Mouse (Mus musculus): ENCODE data around the gene Susd5.

Gene Susd5

DNA sequence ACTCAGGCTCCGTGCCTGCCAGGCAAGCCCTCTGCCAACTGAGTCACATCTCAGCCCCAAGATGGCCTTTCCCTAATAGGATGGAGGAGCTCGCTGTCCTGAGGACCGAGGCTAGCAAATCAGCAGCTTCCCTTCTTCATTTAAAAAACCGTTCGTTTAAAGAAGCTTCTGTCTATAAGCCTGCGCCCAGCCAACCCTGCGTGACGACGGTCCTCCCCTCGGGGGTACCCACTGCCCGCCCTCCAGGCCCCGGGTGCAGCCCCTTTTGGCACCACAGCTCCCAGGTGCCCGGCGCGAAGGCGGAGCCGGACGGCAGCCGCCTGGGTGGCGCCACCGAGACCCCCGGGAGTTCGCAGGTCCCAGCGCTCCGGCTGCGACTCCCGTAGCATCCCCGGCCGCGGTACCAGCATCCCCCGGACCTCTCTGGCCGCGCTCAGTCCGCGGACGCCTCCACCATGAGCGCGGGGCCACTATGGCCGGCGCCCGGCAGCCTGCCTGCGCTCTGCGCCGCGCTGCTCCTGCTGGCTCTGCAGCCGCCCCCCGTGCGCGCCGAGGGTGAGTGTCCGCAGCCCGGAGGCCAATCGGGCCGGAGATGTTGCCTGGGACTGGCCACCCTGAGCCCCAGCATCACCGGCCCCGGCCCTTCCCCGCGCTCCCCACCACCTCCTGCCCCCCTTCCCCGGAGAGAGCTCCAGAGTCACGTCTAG lies at the start of gene Susd5:
TSS of gene Susd5 (plus strand) at position 51 of the 707 bp plus-strand sequence.
- DNase-seq (ENCODE audit: low spot score in 2 of 2): no peak

DNA sequence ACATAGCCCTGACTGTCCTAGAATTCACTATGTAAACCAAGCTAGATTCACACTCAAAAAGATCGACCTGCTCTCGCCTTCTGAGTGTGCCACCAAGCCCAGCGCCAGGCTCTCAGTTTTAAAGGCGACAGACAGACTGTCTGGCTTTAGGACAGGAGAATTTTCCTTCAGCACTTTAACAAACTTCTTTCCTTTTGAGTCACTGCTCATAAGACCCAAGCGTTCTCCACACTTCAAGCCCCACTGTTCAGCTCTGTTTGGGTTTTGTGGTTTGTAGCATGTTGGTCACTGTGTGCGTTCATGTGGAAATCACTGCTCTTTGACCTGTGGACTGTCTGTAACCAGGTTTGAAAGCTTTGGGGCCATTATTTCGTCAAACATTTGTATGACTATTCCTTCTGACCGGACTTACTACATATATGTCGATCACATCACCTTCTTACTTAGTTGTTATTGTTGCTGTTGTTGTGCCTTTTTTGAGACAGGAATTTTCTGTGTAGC lies 49.0 kb upstream of the Susd5 start:
- no peak for DNase-seq (ENCODE audit: low spot score in 2 of 2)

DNA sequence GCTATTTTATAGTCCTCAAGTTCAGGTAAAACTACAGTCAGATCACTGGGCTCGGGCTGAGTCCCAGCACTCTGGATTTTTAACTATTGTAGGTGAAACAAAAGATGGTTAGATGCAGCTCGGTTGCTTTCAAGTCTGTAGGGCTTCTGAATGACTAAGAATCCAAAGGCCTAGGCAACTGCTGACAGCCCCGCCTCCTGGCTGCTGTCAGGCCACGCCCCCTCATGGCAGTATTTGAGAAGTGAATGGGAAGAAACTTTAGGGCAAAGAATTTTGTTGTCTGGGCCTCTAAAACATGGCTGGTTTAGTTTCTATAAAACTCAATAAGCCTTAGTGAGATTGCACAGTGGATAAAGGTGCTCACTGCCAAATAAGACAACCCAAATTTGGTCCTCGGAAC lies 47.4 kb upstream of the Susd5 start:
- no peak for DNase-seq (ENCODE audit: low spot score in 2 of 2)

DNA sequence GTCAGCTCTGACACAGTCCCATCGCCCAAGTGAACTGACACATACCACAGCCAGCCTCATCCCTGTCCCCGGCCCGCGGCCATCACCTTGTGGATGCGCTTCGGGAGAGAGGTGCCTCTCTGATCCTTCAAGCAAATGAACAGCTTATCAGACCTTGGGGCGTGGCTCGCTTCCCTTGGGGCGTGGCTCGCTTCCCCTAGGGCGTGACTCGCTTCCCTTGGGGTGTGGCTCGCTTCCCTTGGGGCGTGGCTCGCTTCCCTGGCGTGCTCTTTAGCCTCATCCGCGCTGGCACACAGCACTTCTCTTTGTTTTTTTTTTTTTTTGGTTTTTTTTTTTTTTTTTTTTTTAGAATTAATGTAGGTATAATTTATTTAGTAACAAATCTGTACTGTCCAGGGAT lies 45.7 kb upstream of the Susd5 start:
- DNase-seq (ENCODE audit: low spot score in 2 of 2): no peak

DNA sequence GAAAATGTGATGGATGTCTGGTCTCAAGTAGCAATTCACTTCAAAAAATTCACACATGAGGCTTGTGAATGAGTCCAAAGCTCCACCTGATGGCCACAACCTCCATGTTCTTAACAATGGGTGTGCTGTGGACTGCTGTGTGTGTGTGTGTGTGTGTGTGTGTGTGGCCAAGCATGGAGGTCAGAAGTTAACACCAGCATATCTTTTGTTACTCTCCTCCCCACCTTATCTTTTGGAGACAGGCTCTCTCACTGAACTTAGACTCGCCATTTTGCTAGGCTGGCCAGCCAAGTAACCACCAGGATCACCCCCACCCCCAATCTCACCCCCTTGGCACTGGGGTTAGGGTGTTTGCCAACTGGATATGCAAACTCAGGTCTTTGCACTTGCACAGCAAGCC lies 42.9 kb upstream of the Susd5 start:
- no peak for DNase-seq (ENCODE audit: low spot score in 2 of 2)

DNA sequence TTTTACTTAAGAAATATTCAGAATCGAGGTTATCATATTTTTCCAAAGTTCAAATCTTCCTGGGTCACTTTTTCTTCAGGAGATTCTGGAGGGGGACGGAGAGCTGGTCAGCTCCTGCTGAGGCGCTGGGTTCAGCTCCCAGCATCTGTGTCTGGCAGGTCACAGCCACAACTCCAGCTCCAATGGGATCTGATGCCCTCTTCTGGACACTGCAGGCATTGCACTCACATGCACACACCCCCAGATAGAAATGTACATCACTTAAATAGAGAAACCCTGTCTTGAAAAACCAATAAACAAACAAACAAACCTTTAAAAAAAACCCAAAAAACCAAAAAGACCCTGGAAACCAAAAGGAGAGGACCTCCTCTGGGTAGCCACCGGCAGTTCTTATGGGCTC lies 41.2 kb upstream of the Susd5 start:
- peak; percentile 32 to 58 for DNase-seq (ENCODE audit: low spot score in 2 of 2)

DNA sequence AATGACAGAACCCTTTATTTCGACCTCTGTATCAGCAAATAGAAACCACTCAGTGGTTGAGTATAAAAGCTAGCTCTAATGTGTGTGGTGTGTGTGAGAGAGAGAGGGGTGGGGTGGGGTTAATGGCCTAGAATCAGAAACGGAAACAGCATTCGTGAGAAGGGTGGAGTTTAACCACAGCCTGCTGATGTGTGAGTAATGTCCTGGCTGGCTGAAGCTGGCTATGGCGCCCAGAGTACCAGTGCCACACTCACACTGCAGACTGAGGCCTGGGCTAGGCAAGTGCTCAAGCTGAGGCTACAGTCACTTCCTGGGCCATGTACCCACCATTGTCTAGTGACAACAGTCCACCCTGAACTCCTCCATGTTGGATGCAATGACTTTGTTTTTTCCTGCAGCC lies 40.5 kb upstream of the Susd5 start:
- DNase-seq (ENCODE audit: low spot score in 2 of 2): peak; percentile 69 to 86

DNA sequence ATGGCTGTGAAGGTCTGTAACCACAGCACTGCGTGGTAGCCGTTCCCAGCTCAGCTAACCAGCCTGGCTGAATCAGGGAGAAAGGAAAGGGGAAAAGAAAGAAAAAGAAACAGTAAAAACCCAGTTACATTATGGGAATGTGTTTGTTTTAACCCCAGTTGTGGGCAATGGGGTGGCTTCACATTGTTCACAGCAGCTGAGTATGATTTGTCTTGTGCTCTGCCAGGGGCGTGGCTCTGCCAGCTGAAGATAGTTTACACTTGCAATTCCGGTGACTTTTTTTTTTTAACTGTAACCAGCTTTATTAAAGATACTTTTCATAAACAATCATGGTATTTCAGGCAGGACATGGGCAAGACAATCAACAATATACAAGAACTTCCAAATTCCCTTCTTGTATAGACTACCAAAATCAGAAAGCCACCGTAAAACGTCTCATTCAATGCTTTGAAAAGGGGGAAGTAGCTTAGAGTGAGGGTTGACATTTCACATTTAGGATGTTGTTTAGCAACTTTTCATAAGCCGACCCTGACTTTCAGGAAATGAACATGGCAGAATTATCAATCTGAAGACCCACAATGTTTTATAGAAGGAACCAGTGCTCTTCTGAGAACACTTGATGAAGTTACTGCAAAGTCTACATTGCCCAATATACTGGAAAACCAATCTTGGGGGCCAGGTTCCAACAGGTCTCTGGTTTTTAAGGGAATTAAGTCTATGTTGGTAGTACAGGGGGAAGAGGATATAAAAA lies 37.8 kb upstream of the Susd5 start:
- DNase-seq (ENCODE audit: low spot score in 2 of 2): no peak

DNA sequence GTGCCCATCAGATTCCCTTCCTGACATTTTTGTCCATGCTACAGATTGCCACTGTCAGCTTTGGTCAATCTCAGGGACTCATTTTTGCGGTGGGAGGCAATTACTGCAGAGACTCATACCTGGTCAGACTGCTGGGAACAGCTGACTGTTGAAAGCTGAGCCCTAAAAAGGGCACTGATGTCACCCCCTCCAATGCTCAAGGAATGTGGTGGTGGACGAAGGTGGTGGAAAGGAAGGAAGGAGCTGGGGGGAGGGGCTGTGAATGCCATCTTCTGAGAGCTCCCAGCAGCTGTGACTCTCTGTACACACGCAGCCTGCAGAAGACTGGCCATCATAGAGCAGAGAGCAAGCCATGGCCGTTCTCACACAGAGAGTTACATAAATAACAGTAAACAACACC lies 34.8 kb upstream of the Susd5 start:
- no peak for DNase-seq (ENCODE audit: low spot score in 2 of 2)

DNA sequence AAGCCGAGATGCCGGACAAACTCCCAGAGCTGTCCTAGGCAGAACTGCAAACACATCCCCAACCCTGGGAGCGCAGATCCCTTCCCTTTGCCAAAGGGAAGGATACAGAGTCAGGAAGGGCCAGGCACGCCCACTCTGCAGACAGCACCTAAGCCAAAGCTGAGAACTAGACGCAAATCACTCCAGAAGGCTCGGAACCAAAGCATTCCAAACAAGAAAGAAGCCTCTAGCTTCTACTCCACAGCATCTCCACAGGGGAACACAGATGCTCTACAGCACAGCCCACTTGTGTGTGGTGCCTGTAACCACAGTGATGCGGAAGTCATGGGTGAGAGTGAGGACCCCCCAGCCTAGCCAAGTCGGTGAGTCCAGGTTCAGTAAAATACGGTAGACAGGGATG lies 31.8 kb upstream of the Susd5 start:
- no peak for DNase-seq (ENCODE audit: low spot score in 2 of 2)

DNA sequence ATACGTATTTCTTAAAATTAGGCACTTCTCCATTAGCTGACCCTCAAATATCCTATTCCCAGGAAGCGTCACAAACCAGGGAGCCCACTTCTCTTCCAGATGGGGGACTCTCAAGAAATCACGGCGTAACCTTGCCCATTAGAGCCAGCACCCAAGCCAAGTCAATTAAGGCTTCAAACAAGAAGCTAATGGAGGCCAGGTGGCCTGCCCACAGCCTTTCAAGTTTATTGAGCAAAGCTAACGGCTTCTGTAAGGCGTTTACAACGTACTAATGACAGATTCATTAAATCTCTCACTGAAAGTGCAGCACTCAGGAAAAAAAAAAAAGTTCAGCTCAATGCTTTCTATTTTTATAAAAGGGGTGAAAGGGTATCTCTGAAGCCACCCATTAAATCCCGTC lies 31.1 kb upstream of the Susd5 start:
- DNase-seq (ENCODE audit: low spot score in 2 of 2): no peak

DNA sequence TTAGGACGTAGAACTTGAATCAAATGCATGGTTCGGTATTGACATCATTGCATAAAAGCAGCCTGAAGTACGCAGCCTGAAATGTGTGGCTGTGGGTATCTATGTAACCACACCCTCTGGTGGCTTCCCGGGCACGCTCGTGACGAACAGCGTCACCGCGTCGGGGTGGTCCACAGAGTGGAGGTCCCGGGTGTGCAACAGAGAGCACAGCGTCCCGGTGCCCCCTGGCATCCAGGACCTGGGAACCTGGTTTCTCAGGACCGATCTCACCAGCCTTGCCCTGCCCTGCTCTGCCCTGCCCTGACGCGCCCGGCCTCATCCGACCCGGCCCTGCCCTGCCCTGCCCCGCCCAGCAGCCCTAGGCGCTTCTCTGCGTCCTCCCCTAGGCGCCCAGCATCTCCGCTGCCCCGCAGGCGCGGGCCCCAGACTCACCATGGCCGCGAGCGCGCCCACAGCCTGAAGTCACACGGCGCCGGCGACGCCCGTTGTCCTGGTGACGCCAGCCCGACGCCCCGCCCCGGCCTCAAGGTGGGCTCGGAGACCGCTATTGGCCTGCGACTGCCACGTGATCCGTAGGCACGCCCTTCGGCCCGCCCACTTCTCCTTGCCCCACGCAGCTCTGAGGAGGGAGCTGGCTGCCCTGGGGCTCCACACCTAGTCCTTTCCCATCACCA lies 30.5 kb upstream of the Susd5 start:
- peak; percentile 86 to 89 for DNase-seq (ENCODE audit: low spot score in 2 of 2)

DNA sequence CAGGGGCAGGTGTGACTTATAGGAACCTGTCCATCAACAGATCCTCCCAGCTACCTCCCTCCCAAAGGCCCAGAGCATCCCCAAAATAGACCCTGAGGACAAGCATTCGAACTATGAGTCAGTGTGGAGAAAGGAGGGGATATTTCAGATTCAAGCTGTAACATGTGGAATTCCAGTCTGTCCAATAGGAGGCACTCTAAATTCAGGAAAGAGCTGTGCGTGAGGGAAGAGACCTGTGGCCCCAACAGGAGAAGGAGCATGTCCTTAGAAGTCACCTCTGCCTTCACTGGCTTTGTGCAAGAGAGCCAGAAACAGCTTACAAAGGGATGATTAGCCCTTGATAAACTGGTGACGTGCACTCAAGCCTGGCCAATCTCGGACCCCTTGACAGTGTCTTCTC lies 16.0 kb upstream of the Susd5 start:
- DNase-seq (ENCODE audit: low spot score in 2 of 2): no peak

DNA sequence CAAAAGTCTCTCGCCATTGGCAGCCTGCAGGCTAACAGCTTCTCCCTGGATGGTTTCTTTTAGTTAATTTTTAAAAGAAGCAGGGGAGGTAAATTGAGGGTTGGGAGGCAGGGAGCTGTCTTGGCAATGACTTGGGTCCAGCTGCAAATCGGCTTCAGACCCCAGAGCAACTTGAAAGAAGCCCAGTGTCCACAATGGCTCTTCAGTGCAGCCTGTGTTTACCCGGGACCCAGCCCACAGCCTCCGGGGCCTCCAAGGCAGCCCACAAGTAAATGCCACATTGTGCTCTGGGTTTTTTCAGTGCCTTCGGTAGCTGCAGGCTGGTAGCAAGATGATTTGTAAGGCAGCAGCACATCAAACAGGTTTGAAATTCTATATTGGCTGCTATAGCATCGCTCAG lies 14.4 kb upstream of the Susd5 start:
- DNase-seq (ENCODE audit: low spot score in 2 of 2): no peak

DNA sequence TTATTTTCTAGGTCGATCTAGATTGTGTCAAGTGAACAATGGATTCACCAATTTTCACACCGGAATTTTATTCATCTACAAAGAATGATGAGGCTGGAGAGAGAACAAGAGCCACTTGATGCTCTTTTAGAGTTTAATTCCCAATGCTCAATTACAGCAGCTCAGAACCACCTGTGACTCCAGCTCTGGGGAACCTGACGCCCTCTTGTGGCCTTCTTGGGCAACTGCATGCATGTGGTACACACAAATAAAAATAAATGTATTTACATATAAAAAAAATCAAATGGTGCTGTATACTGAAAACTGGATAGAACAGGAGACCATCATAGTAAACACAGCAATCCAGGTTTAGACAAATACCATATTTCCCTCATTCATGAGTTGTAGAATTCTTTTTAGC lies 12.5 kb upstream of the Susd5 start:
- DNase-seq (ENCODE audit: low spot score in 2 of 2): peak; percentile 14 to 21

DNA sequence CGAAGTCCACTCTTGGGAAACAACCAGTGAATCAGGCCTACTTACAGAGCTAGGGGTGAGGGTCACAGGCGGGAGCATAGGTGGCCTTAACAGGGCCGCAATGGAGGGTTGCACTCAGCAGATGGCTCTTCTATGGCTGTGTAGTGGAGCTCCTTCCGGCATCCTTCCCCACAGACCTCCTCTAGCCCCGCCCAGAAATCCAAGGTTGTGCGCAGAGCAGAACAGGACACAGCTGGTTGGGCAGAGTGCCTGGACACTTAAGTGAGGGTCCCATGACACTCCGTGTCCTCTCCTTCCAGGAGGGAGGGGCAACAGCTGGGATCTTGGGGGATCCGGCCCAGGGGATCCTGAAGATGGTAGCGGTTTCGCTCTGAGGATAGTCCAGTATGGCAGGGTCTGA lies 10.9 kb upstream of the Susd5 start, which contains the start of gene Fbxl2:
TSS of gene Fbxl2 (minus strand) at position 164 of the 400 bp plus-strand sequence.
- DNase-seq (ENCODE audit: low spot score in 2 of 2): no peak

DNA sequence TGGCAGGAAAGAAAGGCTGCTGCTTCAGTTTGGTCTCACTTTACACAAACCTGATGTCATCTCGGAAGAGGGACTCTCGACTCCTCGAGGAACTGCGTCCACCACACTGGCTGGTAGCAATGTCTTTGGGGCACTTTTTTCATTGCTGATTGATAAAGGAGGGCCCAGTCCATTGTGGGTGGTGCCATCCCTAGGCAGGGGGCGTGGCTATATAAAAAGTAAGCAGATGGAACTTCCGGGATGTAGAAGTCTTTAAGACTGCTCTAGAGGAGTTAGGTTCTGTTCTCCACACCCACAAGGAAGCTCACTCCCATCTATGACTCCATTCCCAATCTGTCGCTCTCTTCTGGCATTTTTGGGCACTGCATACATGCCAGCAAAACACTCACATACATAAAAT lies 10.3 kb upstream of the Susd5 start:
- no peak for DNase-seq (ENCODE audit: low spot score in 2 of 2)

DNA sequence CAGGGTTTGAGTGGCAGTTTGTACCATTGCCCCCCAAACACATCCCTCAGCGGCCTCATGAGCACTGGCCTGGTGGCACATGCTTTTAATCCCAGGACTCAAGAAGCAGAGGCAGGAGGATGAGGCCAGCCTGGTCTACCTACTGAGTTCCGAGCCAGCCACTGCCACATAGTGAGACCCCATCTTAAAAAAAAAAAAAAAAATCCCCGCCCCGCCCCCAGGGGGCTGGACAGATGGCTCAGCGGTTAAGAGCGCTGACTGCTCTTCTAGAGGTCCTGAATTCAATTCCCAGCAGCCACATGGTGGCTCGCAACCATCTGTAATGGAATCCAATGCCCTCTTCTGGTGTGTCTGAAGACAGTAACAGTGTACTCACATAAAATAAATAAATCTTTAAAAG lies 6.8 kb upstream of the Susd5 start:
- DNase-seq (ENCODE audit: low spot score in 2 of 2): no peak

DNA sequence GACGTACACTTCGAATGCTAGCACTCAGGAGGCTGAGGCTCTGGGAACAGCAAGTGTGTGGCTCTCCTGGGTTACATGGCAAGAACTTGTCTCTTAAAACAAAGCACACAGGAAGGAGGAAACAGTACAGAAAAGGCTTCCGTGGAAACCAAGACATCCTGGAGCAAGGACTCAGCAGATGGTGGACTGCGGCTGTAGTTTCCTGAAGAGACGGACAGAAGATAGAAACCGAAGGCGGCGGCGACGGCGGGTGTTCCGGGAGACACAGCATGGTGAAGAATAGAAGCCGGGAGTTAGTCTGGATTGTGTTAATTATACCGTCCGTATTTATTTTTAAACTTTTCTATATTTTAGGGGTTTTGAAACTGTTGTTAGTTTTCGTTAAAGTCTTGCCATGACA lies 6.2 kb upstream of the Susd5 start:
- no peak for DNase-seq (ENCODE audit: low spot score in 2 of 2)

DNA sequence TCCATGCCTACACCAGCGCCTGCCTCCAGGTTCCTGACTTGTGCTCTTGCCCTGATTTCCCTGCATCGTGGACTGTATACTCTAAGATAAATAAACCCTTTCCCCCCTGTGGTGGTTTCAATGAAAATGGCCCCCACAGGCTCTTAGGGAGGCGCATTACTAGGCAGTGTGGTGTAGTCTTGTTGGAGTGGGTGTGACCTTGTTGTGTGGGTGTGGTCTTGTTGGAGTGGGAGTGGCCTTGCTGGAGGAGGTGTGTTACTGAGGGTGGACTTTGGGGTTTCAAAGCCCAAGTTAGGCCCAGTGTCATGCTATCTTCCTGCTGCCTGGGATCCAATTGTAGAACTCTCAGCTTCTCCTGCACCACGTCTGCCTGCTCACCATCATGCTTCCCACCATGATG lies 4.9 kb upstream of the Susd5 start:
- DNase-seq (ENCODE audit: low spot score in 2 of 2): no peak

DNA sequence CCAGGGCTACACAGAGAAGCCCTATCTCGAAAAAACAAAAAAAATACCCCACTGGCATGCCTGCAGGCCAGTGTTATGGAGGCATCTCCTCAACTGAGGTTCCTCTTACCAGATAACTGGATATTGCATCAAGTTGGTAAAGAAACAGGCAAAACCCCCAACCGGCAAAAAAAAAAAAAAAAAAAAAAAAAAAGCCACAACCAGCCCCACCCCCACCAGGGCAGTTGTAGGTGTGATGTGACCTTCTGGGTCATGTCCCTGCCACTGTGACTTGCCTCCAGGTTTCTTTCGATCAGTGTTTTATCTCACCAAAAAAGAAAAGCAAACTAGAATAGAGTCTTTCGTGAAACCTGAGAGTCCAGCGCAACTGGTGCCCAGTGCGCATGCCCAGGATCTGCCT lies 4.1 kb upstream of the Susd5 start:
- no peak for DNase-seq (ENCODE audit: low spot score in 2 of 2)

DNA sequence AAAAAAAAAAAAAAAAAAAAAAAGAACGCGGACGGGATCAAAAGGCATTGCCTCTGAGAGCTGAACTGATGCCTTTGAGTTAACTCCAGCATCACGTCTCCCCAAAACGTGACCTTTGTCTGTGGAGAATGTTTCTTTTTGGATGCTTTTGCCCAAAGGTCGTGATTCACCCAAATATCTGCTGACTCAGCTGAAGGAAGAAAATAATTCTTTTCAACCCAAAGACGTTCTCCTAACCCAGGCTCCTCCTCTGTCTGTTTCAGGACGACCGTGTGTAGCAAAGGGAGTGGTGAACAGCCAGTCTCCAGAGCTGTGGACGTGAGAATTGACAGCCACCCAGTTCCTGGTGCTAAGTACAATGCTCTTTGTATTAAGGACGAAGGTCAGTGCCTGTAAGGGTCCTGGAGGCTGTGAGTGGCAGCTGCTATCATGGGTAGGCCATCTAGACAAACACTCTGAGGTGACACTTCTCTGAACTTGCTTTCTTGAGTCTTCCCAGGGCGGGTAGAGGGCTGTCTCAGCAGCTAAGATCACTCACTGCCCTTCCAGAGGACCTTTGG lies 11.6 kb downstream of the Susd5 start:
- DNase-seq (ENCODE audit: low spot score in 2 of 2): no peak

Data from natural killer cell, adult 2 months (primary cell).